Mouse (Mus musculus): ENCODE results near the gene Tmem210. TPM values are rescaled to one million over a fixed set of nuclear protein-coding genes. Genes with fewer than 3 reads are reported as not detected.

Gene Tmem210
- polyA plus RNA-seq (2014; fragmentation: Illumina TruSeq; extraction: RNeasy Lipid Tissue Mini Kit (QIAGEN cat#74804); ENCODE audit: low read depth, low replicate concordance) = not detected

DNA sequence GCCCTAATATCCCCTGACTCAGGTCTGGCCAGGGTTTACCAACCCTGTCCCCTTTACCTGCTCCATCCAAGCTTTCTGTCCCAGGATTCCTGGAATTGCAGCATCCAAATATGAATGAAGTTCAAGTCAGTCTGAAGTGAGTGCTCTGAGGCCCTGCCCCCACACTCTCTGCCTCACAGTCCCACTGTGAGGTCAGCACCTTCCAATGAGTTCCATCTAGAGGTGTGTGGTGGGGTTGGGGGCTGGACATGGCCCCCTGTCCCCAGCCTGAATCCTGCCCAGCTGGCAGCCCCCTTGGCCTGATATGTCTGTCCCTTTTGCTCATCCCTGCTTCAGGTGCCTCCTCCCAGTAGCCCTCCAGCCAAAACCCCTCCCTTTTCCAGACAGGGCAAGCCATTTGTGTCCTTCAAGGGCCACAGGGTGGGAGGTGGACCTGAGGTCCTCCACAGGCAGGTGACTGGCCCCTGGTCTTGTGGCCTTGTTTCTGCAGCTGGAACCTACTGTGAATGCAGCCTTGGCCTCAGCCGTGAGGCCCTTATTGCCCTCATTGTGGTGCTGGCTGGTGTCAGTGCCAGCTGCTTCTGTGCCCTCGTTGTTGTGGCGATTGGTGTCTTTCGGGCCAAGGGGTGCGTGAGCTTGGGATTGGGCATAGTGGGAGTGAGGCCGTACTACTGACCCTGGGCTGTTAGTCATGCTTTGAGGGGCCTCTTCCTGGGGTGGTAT lies at the start of gene Tmem210:
Tmem210 (plus strand) TSS at position 219 of the 723 bp plus-strand sequence.

DNA sequence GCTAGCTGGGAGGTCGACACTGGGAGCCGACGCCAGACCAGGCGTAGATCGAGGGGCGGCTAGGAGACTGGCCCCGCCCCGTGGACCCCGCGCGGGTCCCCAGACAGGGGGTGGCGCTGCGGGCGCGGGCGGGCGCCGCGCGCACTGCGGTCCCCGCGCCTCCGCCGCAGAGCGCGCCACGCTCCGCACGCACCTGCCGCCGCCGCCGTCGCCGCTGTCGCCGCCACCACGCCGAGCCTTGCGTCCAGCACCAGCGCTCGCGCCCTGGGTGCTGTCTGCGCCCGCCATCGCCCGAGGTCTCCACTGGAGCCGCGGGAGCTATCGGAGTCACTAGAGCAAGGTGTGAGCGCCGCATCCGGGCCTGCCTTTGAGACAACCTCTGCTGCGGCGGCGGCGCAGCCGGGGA lies 45.8 kb upstream of the Tmem210 start, which contains the start of the genes Rnf208 and Cysrt1:
Rnf208 (plus strand) TSS at position 155 of the 406 bp plus-strand sequence.
Cysrt1 (minus strand) TSS at position 352 of the 406 bp plus-strand sequence.

GRCm38 (mm10) chr2:25246183-25247072 lies 41.5 kb upstream of the Tmem210 start, which contains the start of gene AL732309.1:
Gene AL732309.1, minus strand, starts transcription at chr2:25246863.

DNA sequence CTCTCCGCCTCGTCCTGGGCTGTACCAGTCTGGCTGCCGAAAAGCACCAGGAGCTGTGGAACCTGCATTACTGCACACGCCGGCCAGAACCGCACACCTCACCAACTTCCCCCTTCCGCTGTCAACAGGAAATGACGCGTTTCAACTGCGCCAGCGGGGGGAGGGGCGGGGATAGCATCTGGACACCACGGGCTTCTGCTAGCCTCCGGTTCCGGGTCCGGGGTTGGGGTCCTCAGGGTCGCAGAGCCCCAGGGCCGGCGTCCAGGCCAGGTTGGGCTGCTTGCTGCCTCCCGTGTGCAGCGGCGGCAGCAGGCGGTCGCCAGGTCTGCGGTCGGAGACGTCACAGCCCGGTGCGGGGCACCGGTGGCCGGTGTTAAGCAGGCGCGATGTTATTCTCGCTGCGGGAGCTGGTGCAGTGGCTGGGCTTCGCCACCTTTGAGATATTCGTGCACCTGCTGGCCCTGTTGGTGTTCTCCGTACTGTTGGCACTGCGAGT lies 32.6 kb upstream of the Tmem210 start, which contains the start of gene Tmem203:
Tmem203 (plus strand) TSS at position 156 of the 496 bp plus-strand sequence.

DNA sequence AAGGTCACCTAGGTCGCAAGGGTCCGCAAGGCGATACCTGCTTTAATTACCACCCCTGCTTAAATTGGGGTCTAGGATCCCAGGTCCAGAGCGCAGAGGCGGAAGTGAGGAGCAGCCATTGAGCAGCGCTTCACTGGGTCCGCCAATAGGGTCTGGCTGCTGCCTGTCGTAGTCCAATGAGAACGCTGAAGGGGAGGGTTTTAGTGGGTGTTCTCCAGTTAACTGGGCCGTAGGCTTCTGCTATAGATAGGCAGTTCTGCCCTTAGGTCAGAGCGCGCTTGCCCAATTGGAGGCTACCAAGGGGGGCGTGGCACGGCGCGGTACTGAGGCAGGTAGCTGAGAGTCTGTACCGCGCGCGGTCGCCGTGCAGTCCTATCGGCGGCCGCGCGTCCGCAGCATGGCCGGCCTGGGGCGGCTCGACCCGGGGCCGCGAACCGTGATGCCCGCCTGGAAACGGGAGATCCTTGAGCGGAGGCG lies 25.6 kb upstream of the Tmem210 start, which contains the start of gene Tprn:
Tprn (plus strand) TSS at position 328 of the 477 bp plus-strand sequence.

DNA sequence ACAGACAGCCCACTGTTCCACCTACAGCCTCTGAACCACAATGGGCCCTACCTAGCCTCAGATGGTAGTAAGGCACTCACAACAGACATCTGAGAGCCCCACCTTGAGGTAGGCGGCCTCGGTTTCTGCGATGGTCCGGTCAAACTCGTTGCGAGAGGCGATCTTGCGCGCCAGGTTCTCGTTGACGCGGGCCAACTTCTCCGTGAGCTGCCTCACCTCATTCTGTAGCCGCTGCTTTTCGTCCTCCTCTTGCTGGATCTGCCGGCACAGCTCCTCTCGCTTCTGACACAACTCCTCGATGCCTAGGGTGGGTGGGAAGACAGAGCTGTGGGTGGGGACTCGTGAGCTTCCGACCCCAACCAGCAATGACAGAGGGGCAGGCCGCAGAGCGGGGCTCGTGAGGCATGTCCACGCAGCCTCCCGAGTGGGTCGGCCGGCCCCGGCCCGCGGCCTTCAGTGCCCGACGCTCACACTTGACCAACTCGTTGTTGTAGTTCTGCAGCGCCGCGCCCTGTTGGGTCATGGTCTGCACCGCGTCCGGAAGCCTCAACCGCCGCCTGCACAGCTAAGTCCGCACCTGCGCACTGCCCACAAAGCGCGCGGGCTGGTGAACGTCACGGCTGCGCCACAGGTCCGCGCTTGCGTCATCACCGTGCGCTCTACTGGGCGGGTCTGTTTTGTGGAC lies 16.0 kb upstream of the Tmem210 start, which contains the start of the genes Ssna1 and Anapc2:
Ssna1 (minus strand) TSS at position 612 of the 685 bp plus-strand sequence.
Anapc2 (plus strand) TSS at position 652 of the 685 bp plus-strand sequence.

GRCm38 (mm10) chr2:25289651-25290050 lies 1.7 kb downstream of the Tmem210 start, which contains the start of gene Lrrc26:
Gene Lrrc26, plus strand, starts transcription at chr2:25289915.

GRCm38 (mm10) chr2:25318971-25319773 lies 31.2 kb downstream of the Tmem210 start, which contains the start of gene Grin1:
Gene Grin1, minus strand, starts transcription at chr2:25319187.

GRCm38 (mm10) chr2:25332286-25333160 lies 44.6 kb downstream of the Tmem210 start, which contains the start of gene Man1b1:
Gene Man1b1, plus strand, starts transcription at chr2:25332338.

Other genes with a start within 250 kb of the Tmem210 start
- 4.8 TPM for gene Nsmf, start 233.8 kb upstream of the Tmem210 start, polyA plus RNA-seq (2014; fragmentation: Illumina TruSeq; extraction: RNeasy Lipid Tissue Mini Kit (QIAGEN cat#74804); ENCODE audit: low read depth, low replicate concordance)
- not detected for gene Entpd8, start 207.8 kb upstream of the Tmem210 start, polyA plus RNA-seq (2014; fragmentation: Illumina TruSeq; extraction: RNeasy Lipid Tissue Mini Kit (QIAGEN cat#74804); ENCODE audit: low read depth, low replicate concordance)
- not detected for gene Noxa1, start 193.0 kb upstream of the Tmem210 start, polyA plus RNA-seq (2014; fragmentation: Illumina TruSeq; extraction: RNeasy Lipid Tissue Mini Kit (QIAGEN cat#74804); ENCODE audit: low read depth, low replicate concordance)
- gene Nrarp, start 107.4 kb upstream of the Tmem210 start, polyA plus RNA-seq (2014; fragmentation: Illumina TruSeq; extraction: RNeasy Lipid Tissue Mini Kit (QIAGEN cat#74804); ENCODE audit: low read depth, low replicate concordance) = 3.8 TPM
- 5.8 TPM for gene Tor4a, start 91.3 kb upstream of the Tmem210 start, polyA plus RNA-seq (2014; fragmentation: Illumina TruSeq; extraction: RNeasy Lipid Tissue Mini Kit (QIAGEN cat#74804); ENCODE audit: low read depth, low replicate concordance)
- 6.9 TPM for gene Nelfb, start 76.7 kb upstream of the Tmem210 start, polyA plus RNA-seq (2014; fragmentation: Illumina TruSeq; extraction: RNeasy Lipid Tissue Mini Kit (QIAGEN cat#74804); ENCODE audit: low read depth, low replicate concordance)
- gene Stpg3, start 73.5 kb upstream of the Tmem210 start, polyA plus RNA-seq (2014; fragmentation: Illumina TruSeq; extraction: RNeasy Lipid Tissue Mini Kit (QIAGEN cat#74804); ENCODE audit: low read depth, low replicate concordance) = not detected
- gene Fam166a, start 69.4 kb upstream of the Tmem210 start, polyA plus RNA-seq (2014; fragmentation: Illumina TruSeq; extraction: RNeasy Lipid Tissue Mini Kit (QIAGEN cat#74804); ENCODE audit: low read depth, low replicate concordance) = not detected
- 50.4 TPM for gene Tubb4b, start 63.4 kb upstream of the Tmem210 start, polyA plus RNA-seq (2014; fragmentation: Illumina TruSeq; extraction: RNeasy Lipid Tissue Mini Kit (QIAGEN cat#74804); ENCODE audit: low read depth, low replicate concordance)
- not detected for gene Slc34a3, start 53.8 kb upstream of the Tmem210 start, polyA plus RNA-seq (2014; fragmentation: Illumina TruSeq; extraction: RNeasy Lipid Tissue Mini Kit (QIAGEN cat#74804); ENCODE audit: low read depth, low replicate concordance)
- gene Rnf224, start 51.4 kb upstream of the Tmem210 start, polyA plus RNA-seq (2014; fragmentation: Illumina TruSeq; extraction: RNeasy Lipid Tissue Mini Kit (QIAGEN cat#74804); ENCODE audit: low read depth, low replicate concordance) = not detected
- not detected for gene Rnf208, start 45.9 kb upstream of the Tmem210 start, polyA plus RNA-seq (2014; fragmentation: Illumina TruSeq; extraction: RNeasy Lipid Tissue Mini Kit (QIAGEN cat#74804); ENCODE audit: low read depth, low replicate concordance)
- gene Cysrt1, start 45.7 kb upstream of the Tmem210 start, polyA plus RNA-seq (2014; fragmentation: Illumina TruSeq; extraction: RNeasy Lipid Tissue Mini Kit (QIAGEN cat#74804); ENCODE audit: low read depth, low replicate concordance) = not detected
- gene AL732309.1, start 41.3 kb upstream of the Tmem210 start, polyA plus RNA-seq (2014; fragmentation: Illumina TruSeq; extraction: RNeasy Lipid Tissue Mini Kit (QIAGEN cat#74804); ENCODE audit: low read depth, low replicate concordance) = 0.93 TPM
- gene Tmem203, start 32.7 kb upstream of the Tmem210 start, polyA plus RNA-seq (2014; fragmentation: Illumina TruSeq; extraction: RNeasy Lipid Tissue Mini Kit (QIAGEN cat#74804); ENCODE audit: low read depth, low replicate concordance) = not detected
- 0.52 TPM for gene Tprn, start 25.5 kb upstream of the Tmem210 start, polyA plus RNA-seq (2014; fragmentation: Illumina TruSeq; extraction: RNeasy Lipid Tissue Mini Kit (QIAGEN cat#74804); ENCODE audit: low read depth, low replicate concordance)
- gene Ssna1, start 15.7 kb upstream of the Tmem210 start, polyA plus RNA-seq (2014; fragmentation: Illumina TruSeq; extraction: RNeasy Lipid Tissue Mini Kit (QIAGEN cat#74804); ENCODE audit: low read depth, low replicate concordance) = 2.9 TPM
- 6.7 TPM for gene Anapc2, start 15.7 kb upstream of the Tmem210 start, polyA plus RNA-seq (2014; fragmentation: Illumina TruSeq; extraction: RNeasy Lipid Tissue Mini Kit (QIAGEN cat#74804); ENCODE audit: low read depth, low replicate concordance)
- not detected for gene Lrrc26, start 1.8 kb downstream of the Tmem210 start, polyA plus RNA-seq (2014; fragmentation: Illumina TruSeq; extraction: RNeasy Lipid Tissue Mini Kit (QIAGEN cat#74804); ENCODE audit: low read depth, low replicate concordance)
- 2.7 TPM for gene Grin1, start 31.0 kb downstream of the Tmem210 start, polyA plus RNA-seq (2014; fragmentation: Illumina TruSeq; extraction: RNeasy Lipid Tissue Mini Kit (QIAGEN cat#74804); ENCODE audit: low read depth, low replicate concordance)
- gene Man1b1, start 44.2 kb downstream of the Tmem210 start, polyA plus RNA-seq (2014; fragmentation: Illumina TruSeq; extraction: RNeasy Lipid Tissue Mini Kit (QIAGEN cat#74804); ENCODE audit: low read depth, low replicate concordance) = 23.9 TPM
- gene Dpp7, start 68.2 kb downstream of the Tmem210 start, polyA plus RNA-seq (2014; fragmentation: Illumina TruSeq; extraction: RNeasy Lipid Tissue Mini Kit (QIAGEN cat#74804); ENCODE audit: low read depth, low replicate concordance) = 15.1 TPM
- 0.41 TPM for gene Uap1l1, start 77.5 kb downstream of the Tmem210 start, polyA plus RNA-seq (2014; fragmentation: Illumina TruSeq; extraction: RNeasy Lipid Tissue Mini Kit (QIAGEN cat#74804); ENCODE audit: low read depth, low replicate concordance)
- gene Sapcd2, start 84.2 kb downstream of the Tmem210 start, polyA plus RNA-seq (2014; fragmentation: Illumina TruSeq; extraction: RNeasy Lipid Tissue Mini Kit (QIAGEN cat#74804); ENCODE audit: low read depth, low replicate concordance) = not detected
- gene Entpd2, start 107.7 kb downstream of the Tmem210 start, polyA plus RNA-seq (2014; fragmentation: Illumina TruSeq; extraction: RNeasy Lipid Tissue Mini Kit (QIAGEN cat#74804); ENCODE audit: low read depth, low replicate concordance) = 1.6 TPM
- gene Npdc1, start 111.2 kb downstream of the Tmem210 start, polyA plus RNA-seq (2014; fragmentation: Illumina TruSeq; extraction: RNeasy Lipid Tissue Mini Kit (QIAGEN cat#74804); ENCODE audit: low read depth, low replicate concordance) = 16.0 TPM
- gene Fut7, start 135.1 kb downstream of the Tmem210 start, polyA plus RNA-seq (2014; fragmentation: Illumina TruSeq; extraction: RNeasy Lipid Tissue Mini Kit (QIAGEN cat#74804); ENCODE audit: low read depth, low replicate concordance) = not detected
- 1.9 TPM for gene Abca2, start 140.6 kb downstream of the Tmem210 start, polyA plus RNA-seq (2014; fragmentation: Illumina TruSeq; extraction: RNeasy Lipid Tissue Mini Kit (QIAGEN cat#74804); ENCODE audit: low read depth, low replicate concordance)
- gene Clic3, start 168.7 kb downstream of the Tmem210 start, polyA plus RNA-seq (2014; fragmentation: Illumina TruSeq; extraction: RNeasy Lipid Tissue Mini Kit (QIAGEN cat#74804); ENCODE audit: low read depth, low replicate concordance) = not detected
- gene Paxx, start 172.9 kb downstream of the Tmem210 start, polyA plus RNA-seq (2014; fragmentation: Illumina TruSeq; extraction: RNeasy Lipid Tissue Mini Kit (QIAGEN cat#74804); ENCODE audit: low read depth, low replicate concordance) = 1.5 TPM
- not detected for gene Ptgds, start 181.9 kb downstream of the Tmem210 start, polyA plus RNA-seq (2014; fragmentation: Illumina TruSeq; extraction: RNeasy Lipid Tissue Mini Kit (QIAGEN cat#74804); ENCODE audit: low read depth, low replicate concordance)
- gene Lcn12, start 205.8 kb downstream of the Tmem210 start, polyA plus RNA-seq (2014; fragmentation: Illumina TruSeq; extraction: RNeasy Lipid Tissue Mini Kit (QIAGEN cat#74804); ENCODE audit: low read depth, low replicate concordance) = not detected
- 1.3 TPM for gene Fbxw5, start 212.6 kb downstream of the Tmem210 start, polyA plus RNA-seq (2014; fragmentation: Illumina TruSeq; extraction: RNeasy Lipid Tissue Mini Kit (QIAGEN cat#74804); ENCODE audit: low read depth, low replicate concordance)
- gene C8g, start 213.6 kb downstream of the Tmem210 start, polyA plus RNA-seq (2014; fragmentation: Illumina TruSeq; extraction: RNeasy Lipid Tissue Mini Kit (QIAGEN cat#74804); ENCODE audit: low read depth, low replicate concordance) = not detected